Mouse (Mus musculus): ENCODE measurements at regions not wholly inside any gene's neighbourhood (a gene's known extent, or its start where the extent isn't known, plus 50 kb on each side); places are given as distances from the start of the nearest gene placed in this dataset.

GRCm38 (mm10) chr12:94150143-94150542, 1541.9 kb upstream of the Flrt2 start:
- in situ Hi-C loops (cut with MboI, MseI), result no loop called here

GRCm38 (mm10) chr12:94155110-94155858, 1536.7 kb upstream of the Flrt2 start:
- in situ Hi-C loops (cut with MboI, MseI), result no loop called here

- in situ Hi-C loops (cut with MboI, MseI), result no loop called here
Observed at GRCm38 (mm10) chr12:94182358-94182757, 1509.7 kb upstream of the Flrt2 start.

DNA sequence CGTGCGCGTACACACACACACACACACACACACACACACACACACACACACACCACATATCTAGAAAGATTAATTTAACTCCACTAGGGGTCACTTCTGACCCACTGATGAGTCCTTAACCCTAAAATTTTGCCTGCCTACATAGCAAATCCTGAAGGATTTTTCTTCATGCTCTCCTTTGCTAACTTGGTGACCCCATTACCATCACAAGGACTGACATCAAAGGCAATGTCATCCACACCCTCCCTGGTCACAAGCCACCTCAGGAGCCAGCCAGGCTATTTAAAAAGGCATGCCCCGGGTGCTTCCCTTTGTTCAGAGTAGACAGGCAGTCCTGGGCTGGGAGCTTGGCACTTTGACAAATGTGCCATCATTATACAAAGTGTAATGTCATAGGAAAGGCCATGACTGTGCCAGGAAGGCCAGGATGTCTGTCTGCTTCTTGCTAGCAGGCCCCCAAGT, 1501.4 kb upstream of the Flrt2 start:
- in situ Hi-C loops (cut with MboI, MseI), result no loop called here

GRCm38 (mm10) chr12:94217906-94218305, 1474.1 kb upstream of the Flrt2 start:
- in situ Hi-C loops (cut with MboI, MseI), result loop anchor here (10.0 kb wide), 1 partner anchor 97 kb away; no protein-coding TSS in a partner anchor

- in situ Hi-C loops (cut with MboI, MseI), result no loop called here
Observed at GRCm38 (mm10) chr12:94229894-94230293, 1462.1 kb upstream of the Flrt2 start.

- in situ Hi-C loops (cut with MboI, MseI), result no loop called here
Observed at GRCm38 (mm10) chr12:94245366-94245765, 1446.7 kb upstream of the Flrt2 start.

DNA sequence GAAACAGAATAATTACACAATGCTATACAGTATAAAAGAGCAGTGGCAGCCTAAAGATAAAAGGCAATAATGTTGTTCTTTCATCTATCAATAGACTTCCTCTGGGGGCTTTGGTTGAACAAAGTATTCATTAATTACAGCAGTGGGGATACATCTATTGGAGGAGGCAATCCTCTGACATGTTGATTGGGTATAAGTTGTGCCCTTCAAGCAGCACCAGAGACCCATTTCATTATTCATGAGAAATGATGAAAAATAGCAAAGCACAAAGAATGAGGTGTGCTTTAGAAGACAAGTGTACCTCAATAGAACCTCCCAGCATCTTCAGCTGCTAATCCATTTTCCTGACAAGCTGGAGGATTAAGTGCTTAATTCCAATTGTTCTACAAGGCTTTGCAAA, 1444.7 kb upstream of the Flrt2 start:
- in situ Hi-C loops (cut with MboI, MseI), result no loop called here

DNA sequence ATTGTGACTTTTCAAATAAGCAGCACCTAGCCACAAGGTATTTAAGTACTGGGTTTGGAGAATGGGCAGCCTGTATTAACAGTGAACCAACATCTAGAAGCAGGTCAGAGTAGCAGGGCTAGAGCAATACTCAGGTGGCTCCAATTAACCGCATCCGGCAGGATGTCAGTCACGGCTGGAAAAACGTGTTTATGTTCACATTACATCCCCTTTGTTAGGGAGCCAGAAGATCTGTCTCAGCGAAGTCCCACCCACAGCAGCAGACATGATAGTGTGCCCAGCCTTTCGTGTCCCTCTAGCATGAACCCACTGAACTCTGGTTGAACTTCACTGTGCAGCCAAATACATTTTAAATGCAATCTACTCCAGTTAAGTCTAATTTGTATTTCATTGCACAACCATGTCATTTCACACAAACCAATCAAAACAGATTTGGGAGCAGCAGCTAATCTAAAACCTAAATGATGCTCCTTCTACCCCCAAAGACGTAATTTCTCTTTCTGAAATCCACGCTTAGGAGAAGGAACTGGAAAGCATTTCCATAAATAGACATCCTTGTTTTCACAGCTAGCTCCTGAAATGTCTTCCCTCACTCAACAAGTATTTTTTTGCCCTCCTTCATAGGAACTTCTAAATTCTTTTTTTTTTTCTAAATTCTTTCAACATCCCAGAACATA, 1438.9 kb upstream of the Flrt2 start:
- in situ Hi-C loops (cut with MboI, MseI), result no loop called here

- in situ Hi-C loops (cut with MboI, MseI), result no loop called here
Observed at GRCm38 (mm10) chr12:94280946-94281345, 1411.1 kb upstream of the Flrt2 start.

GRCm38 (mm10) chr12:94282931-94283330, 1409.1 kb upstream of the Flrt2 start:
- in situ Hi-C loops (cut with MboI, MseI), result no loop called here

DNA sequence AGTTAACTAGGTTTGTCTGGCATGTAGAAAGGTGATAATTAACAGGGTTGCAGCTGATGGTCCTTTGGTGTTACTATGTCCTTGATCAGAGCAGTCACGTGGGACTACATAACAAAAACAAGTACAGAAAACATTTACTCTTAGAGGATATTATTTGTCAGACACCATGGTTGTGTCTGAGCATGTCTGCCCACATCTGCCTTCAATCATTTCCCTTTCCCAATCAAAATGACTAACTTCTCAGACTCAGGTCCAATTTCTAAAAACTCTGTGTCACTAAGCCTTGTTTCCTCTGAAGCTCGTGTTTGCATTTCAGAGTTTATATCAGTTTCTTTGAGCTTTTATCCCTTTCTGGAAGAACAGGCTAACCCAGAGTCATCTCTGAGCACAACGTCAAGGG, 1408.5 kb upstream of the Flrt2 start:
- in situ Hi-C loops (cut with MboI, MseI), result no loop called here

- in situ Hi-C loops (cut with MboI, MseI), result no loop called here
Observed at GRCm38 (mm10) chr12:94297864-94298263, 1394.2 kb upstream of the Flrt2 start.

GRCm38 (mm10) chr12:94332351-94332750, 1359.7 kb upstream of the Flrt2 start:
- in situ Hi-C loops (cut with MboI, MseI), result no loop called here

DNA sequence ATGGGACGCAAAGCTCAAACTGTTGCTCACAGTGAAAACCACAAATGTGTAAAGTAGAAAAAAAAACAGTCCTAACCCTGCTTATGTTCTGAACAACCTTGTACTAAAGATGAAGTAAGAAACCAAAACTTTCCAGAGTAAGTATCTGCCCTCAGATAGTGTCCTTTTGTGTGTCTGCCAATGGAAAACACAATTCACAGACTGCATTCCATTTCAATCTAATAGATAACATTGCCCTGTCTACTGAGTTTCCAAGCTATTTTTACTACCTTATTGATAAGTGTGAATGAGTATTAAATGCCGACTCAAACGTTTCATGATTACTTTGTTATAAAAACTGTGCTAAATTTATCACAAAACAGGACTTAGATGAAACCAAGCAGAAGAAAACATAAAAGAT, 1357.4 kb upstream of the Flrt2 start:
- in situ Hi-C loops (cut with MboI, MseI), result no loop called here

- in situ Hi-C loops (cut with MboI, MseI), result no loop called here
Observed at GRCm38 (mm10) chr12:94349623-94350156, 1342.3 kb upstream of the Flrt2 start.

- in situ Hi-C loops (cut with MboI, MseI), result no loop called here
Observed at GRCm38 (mm10) chr12:94364269-94364668, 1327.8 kb upstream of the Flrt2 start.

DNA sequence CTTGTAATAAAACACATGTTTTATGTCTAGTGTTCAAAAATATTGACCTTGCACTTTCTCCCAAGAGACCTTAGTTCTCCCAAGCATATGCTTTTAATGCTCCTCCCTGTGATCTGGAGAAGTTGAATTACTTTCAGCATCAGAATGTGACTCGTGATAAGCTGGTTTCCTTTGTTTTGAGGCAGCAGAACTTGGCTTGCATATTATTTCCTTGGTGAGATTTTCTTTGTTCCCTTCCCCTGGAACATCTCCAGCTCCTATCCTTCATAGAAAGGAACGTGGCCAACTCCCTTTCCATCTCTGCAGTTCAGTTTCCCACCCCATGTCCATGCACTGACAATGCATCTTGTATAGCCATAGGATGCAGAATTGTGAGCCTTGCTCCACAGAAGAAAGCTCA, 1292.0 kb upstream of the Flrt2 start:
- in situ Hi-C loops (cut with MboI, MseI), result no loop called here

- in situ Hi-C loops (cut with MboI, MseI), result no loop called here
Observed at GRCm38 (mm10) chr12:94420918-94421317, 1271.1 kb upstream of the Flrt2 start.

DNA sequence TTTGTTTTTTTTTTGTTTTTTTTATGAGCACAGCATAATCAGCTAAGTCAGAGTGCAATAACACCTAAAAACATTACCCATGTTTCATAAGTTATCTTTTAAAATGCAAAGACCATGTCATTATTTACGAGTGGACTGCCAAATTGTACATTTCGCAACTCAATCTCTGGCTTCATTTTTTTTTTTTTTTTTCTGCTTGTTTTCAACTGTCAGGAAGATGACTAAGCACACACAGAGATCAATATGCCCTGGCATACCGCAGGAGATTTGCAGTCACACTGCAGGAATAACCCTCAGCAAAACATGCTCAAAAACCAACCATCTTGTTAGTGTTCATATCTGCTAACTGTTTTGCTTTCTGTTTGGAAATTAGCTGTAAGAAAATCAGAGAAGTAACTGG, 1270.3 kb upstream of the Flrt2 start:
- in situ Hi-C loops (cut with MboI, MseI), result no loop called here

DNA sequence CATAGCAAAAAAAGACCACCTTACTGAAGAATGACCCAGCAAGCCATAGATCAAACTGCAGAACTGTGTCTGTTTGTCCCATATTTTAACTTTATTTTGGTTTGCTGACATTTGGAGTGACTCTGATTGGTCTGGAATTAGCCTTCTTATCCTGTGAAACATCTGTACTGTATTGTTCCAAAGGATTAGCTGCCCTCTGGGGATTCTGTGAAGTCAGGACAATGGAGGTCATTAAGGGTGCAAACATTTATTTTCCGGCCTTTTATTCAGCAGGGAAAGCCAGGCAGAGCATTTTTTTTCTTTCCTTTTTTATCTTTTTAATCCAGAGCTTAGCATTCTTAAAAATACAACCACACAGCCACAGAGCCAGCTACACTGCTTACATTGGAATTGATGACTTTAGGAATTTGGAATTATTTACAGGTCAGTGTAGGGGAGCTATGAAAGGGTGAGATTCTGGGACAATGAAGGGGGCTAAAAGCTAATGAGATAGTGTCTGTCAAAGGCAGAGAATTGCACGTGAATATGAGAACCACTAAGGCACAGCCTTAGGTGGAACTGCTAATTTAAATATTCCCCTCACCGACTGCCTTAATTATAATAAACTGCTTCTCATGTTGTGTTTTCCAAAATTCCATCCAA, 1267.6 kb upstream of the Flrt2 start:
- in situ Hi-C loops (cut with MboI, MseI), result no loop called here

- in situ Hi-C loops (cut with MboI, MseI), result no loop called here
Observed at GRCm38 (mm10) chr12:94449517-94449916, 1242.5 kb upstream of the Flrt2 start.

All from regulatory T cell (primary cell).